In genomic region chr16:30271941-30272595, GRCm38 (mm10) we compare ENCODE assay signal across 15 mouse cellular contexts. TPM values are rescaled to one million over a fixed set of nuclear protein-coding genes. Genes with fewer than 3 reads are reported as not detected.
A peak's percentile ranks its signal among the peaks of the same experiment; 100 is the strongest.
DNase-seq lines count a peak whose midpoint lies in the region; ATAC-seq and TF ChIP-seq lines count a peak whose summit lies in the region.
"Had no signal": no experiment of that assay in that cellular context is flagged by ENCODE, and none has a peak within 500 bp of the region (broad histone marks: within the 10 kb centered on the region; RNA-seq: fewer than 3 reads in every experiment).

No protein-coding gene starts in this region.

- no peak for TF ChIP-seq RAD21 in CH12.LX (IDR thresholded peaks at IDR 0.05; ENCODE audit: low read depth, low read length)

- ATAC-seq in intestine, embryonic 15.5 days = no peak
- ATAC-seq in intestine, embryonic 16.5 days = no peak
- ATAC-seq in embryonic facial prominence, embryonic 15.5 days (ENCODE audit: insufficient number of reproducible peaks, low FRiP score, low TSS enrichment, low read depth) = no peak
- ATAC-seq in stomach, embryonic 14.5 days (ENCODE audit: insufficient number of reproducible peaks, insufficient read depth, low FRiP score, low read depth) = no peak
- ATAC-seq: activated CD4-positive, CD25-positive, alpha-beta regulatory T cell, adult 4 months; liver, embryonic 12.5 days had no signal

- dilution Hi-C loops in CH12.LX (cut with MboI; ENCODE audit: extremely low pct_ligation_motif_present, extremely low pct_unique_long_range_greater_than_20kb, low sequenced_read_pairs) = no loop called here

- TF ChIP-seq POLR2A in CH12.LX (IDR thresholded peaks at IDR 0.05; ENCODE audit: low read depth, low read length) = no peak

- H3K9ac ChIP-seq in intestine, embryonic 15.5 days = no peak overlapping the region
- no peak overlapping the region for H3K9ac ChIP-seq in intestine, embryonic 16.5 days (ENCODE audit: low read depth, low read length)
- no peak overlapping the region for H3K9ac ChIP-seq in CH12.LX (ENCODE audit: insufficient read depth, low read depth)
- no peak overlapping the region for H3K9ac ChIP-seq in embryonic facial prominence, embryonic 15.5 days
- no peak overlapping the region for H3K9ac ChIP-seq in stomach, embryonic 14.5 days (replicated peaks; ENCODE audit: low read depth, low read length)
- H3K9ac ChIP-seq: liver, embryonic 12.5 days; neural tube, embryonic 13.5 days had no signal

- no peak overlapping the region for H3K4me3 ChIP-seq in intestine, embryonic 15.5 days (replicated peaks)
- H3K4me3 ChIP-seq in intestine, embryonic 16.5 days (ENCODE audit: low read length) = no peak overlapping the region
- H3K4me3 ChIP-seq in CH12.LX (replicated peaks in 1 of 3; ENCODE audit: low read depth in 2 of 3, low read length in 2 of 3, poor library complexity in 1 of 3) = no peak overlapping the region
- no peak overlapping the region for H3K4me3 ChIP-seq in embryonic facial prominence, embryonic 15.5 days (replicated peaks)
- no peak overlapping the region for H3K4me3 ChIP-seq in stomach, embryonic 14.5 days (ENCODE audit: low read depth, low read length)
- H3K4me3 ChIP-seq: liver, embryonic 12.5 days; neural tube, embryonic 13.5 days had no signal

- 53% methylated on average over 6 of the region's 6 CpGs for WGBS in intestine, embryonic 15.5 days
- 55% methylated on average over 6 of the region's 6 CpGs for WGBS in intestine, embryonic 16.5 days
- WGBS in embryonic facial prominence, embryonic 15.5 days = 35% methylated on average over 6 of the region's 6 CpGs
- 61% methylated on average over 6 of the region's 6 CpGs for WGBS in stomach, embryonic 14.5 days

- peak; percentile 71 for DNase-seq in CH12.LX (ENCODE audit: extremely low read depth)
- DNase-seq in Muller cell, postnatal 12 days (ENCODE audit: inconsistent ontology term) = no peak
- no peak for DNase-seq in cerebellum, postnatal 14 days
- DNase-seq in kidney, adult 9 months = no peak
- DNase-seq: gastrocnemius, postnatal 10 days; heart, postnatal 14 days; kidney, postnatal 10 days had no signal

- no peaks in the 10 kb centered on the region for H3K27me3 ChIP-seq in intestine, embryonic 15.5 days (replicated peaks)
- H3K27me3 ChIP-seq in intestine, embryonic 16.5 days (replicated peaks; ENCODE audit: control insufficient read depth, insufficient read depth, low read length) = no peaks in the 10 kb centered on the region
- no peaks in the 10 kb centered on the region for H3K27me3 ChIP-seq in CH12.LX (replicated peaks)
- H3K27me3 ChIP-seq in embryonic facial prominence, embryonic 15.5 days = no peaks in the 10 kb centered on the region
- no peaks in the 10 kb centered on the region for H3K27me3 ChIP-seq in stomach, embryonic 14.5 days (ENCODE audit: control insufficient read depth, insufficient read depth, low read length)
- H3K27me3 ChIP-seq: neural tube, embryonic 13.5 days had no signal

- TF ChIP-seq CTCF in CH12.LX (conservative IDR thresholded peaks at IDR 0.05 in 1 of 2, IDR thresholded peaks at IDR 0.05 in 1 of 2; ENCODE audit: low read depth in 2 of 2, low read length in 2 of 2) = no peak

- no peaks in the 10 kb centered on the region for H3K36me3 ChIP-seq in intestine, embryonic 15.5 days
- H3K36me3 ChIP-seq in intestine, embryonic 16.5 days (ENCODE audit: control insufficient read depth, insufficient read depth, low read length) = no peaks in the 10 kb centered on the region
- H3K36me3 ChIP-seq in CH12.LX (replicated peaks in 1 of 2; ENCODE audit: control insufficient read depth in 1 of 2, insufficient read depth in 1 of 2, low read length in 1 of 2) = no peaks in the 10 kb centered on the region
- H3K36me3 ChIP-seq in embryonic facial prominence, embryonic 15.5 days = no peaks in the 10 kb centered on the region
- no peaks in the 10 kb centered on the region for H3K36me3 ChIP-seq in stomach, embryonic 14.5 days (ENCODE audit: control insufficient read depth, insufficient read depth, low read length)
- H3K36me3 ChIP-seq: liver, embryonic 12.5 days; neural tube, embryonic 13.5 days had no signal

- 0 out of 2 replicates have a peak, but pooled peaks cover 9% of the 10 kb centered on the region for H3K4me1 ChIP-seq in intestine, embryonic 15.5 days (replicated peaks)
- 0 out of 2 replicates have a peak, but pooled peaks cover 3% of the 10 kb centered on the region for H3K4me1 ChIP-seq in intestine, embryonic 16.5 days (ENCODE audit: control insufficient read depth, insufficient read depth, low read length)
- H3K4me1 ChIP-seq in CH12.LX (ENCODE audit: control insufficient read depth in 1 of 2, insufficient read depth in 2 of 2) = peaks cover 4 to 35% of the 10 kb centered on the region in 2 experiments
- H3K4me1 ChIP-seq in embryonic facial prominence, embryonic 15.5 days = peaks cover 41% of the 10 kb centered on the region
- H3K4me1 ChIP-seq in stomach, embryonic 14.5 days (ENCODE audit: control insufficient read depth, insufficient read depth, low read length) = peaks cover 10% of the 10 kb centered on the region; the same call in 1 of the 2 replicates

- no peak overlapping the region for H3K4me2 ChIP-seq in intestine, embryonic 15.5 days (replicated peaks)
- no peak overlapping the region for H3K4me2 ChIP-seq in intestine, embryonic 16.5 days (ENCODE audit: low read depth, low read length)
- H3K4me2 ChIP-seq in CH12.LX (ENCODE audit: insufficient read depth, low read depth, poor library complexity, severe bottlenecking) = peak overlapping the region; percentile 46
- H3K4me2 ChIP-seq in embryonic facial prominence, embryonic 15.5 days (replicated peaks) = no peak overlapping the region
- H3K4me2 ChIP-seq in stomach, embryonic 14.5 days (replicated peaks; ENCODE audit: low read depth, low read length) = no peak overlapping the region
- H3K4me2 ChIP-seq: liver, embryonic 12.5 days; neural tube, embryonic 13.5 days had no signal

- no peaks in the 10 kb centered on the region for H3K79me2 ChIP-seq in CH12.LX (replicated peaks; ENCODE audit: control insufficient read depth, extremely low read depth, insufficient read depth, poor library complexity, severe bottlenecking)

- H3K9me3 ChIP-seq in intestine, embryonic 15.5 days = no peaks in the 10 kb centered on the region
- H3K9me3 ChIP-seq in intestine, embryonic 16.5 days (ENCODE audit: control insufficient read depth, low read length) = no peaks in the 10 kb centered on the region
- no peaks in the 10 kb centered on the region for H3K9me3 ChIP-seq in CH12.LX (replicated peaks; ENCODE audit: low read length)
- no peaks in the 10 kb centered on the region for H3K9me3 ChIP-seq in embryonic facial prominence, embryonic 15.5 days (replicated peaks)
- H3K9me3 ChIP-seq in stomach, embryonic 14.5 days (ENCODE audit: control insufficient read depth, low read depth, low read length) = no peaks in the 10 kb centered on the region
- H3K9me3 ChIP-seq: liver, embryonic 12.5 days; neural tube, embryonic 13.5 days had no signal

- peak; percentile 75 for TF ChIP-seq EP300 in CH12.LX (IDR thresholded peaks at IDR 0.05; ENCODE audit: low read length)

- H3K27ac ChIP-seq in intestine, embryonic 15.5 days = peak overlapping the region; percentile 48; the same call in 1 of the 2 replicates
- H3K27ac ChIP-seq in intestine, embryonic 16.5 days (ENCODE audit: low read length) = no peak overlapping the region
- no peak overlapping the region for H3K27ac ChIP-seq in CH12.LX (ENCODE audit: insufficient read depth, low read depth)
- peak overlapping the region; percentile 83 for H3K27ac ChIP-seq in embryonic facial prominence, embryonic 15.5 days (replicated peaks)
- peak overlapping the region; percentile 52 for H3K27ac ChIP-seq in stomach, embryonic 14.5 days (ENCODE audit: low read length)
- H3K27ac ChIP-seq: liver, embryonic 12.5 days; neural tube, embryonic 13.5 days had no signal

- in situ Hi-C loops in CH12.LX (cut with MboI; ENCODE audit: low pct_ligation_motif_present, low pct_unique_long_range_greater_than_20kb, low sequenced_read_pairs) = loop anchor here (25.0 kb wide), 2 partner anchors 790 to 1090 kb away; no protein-coding TSS in a partner anchor

TF ChIP-seq in CH12.LX, 34 proteins besides CTCF, POLR2A, EP300 and RAD21 (continues in another document):
- TF ChIP-seq MAX (IDR thresholded peaks at IDR 0.05; ENCODE audit: low read length) (peak; percentile 71), NRF1 (IDR thresholded peaks at IDR 0.05; ENCODE audit: low read depth, low read length) (no peak), UBTF (IDR thresholded peaks at IDR 0.05; ENCODE audit: low read depth, low read length) (no peak), KAT2A (IDR thresholded peaks at IDR 0.05; ENCODE audit: insufficient replicate concordance, low read length) (no peak), TCF12 (IDR thresholded peaks at IDR 0.05; ENCODE audit: low read depth, low read length) (no peak)

RNA-seq across cellular contexts. Expression of gene Cpn2, which starts 4.8 kb away (rescaled TPM):
- 0.19 and 0.20 TPM in 2 replicates for polyA plus RNA-seq in intestine, embryonic 15.5 days (2015; fragmentation: Nextera tagmentation; extraction: Ambion mirVana)
- 0.24 and 0.28 TPM in 2 replicates for polyA plus RNA-seq in intestine, embryonic 16.5 days (2015; fragmentation: Nextera tagmentation; extraction: Ambion mirVana)
- total RNA-seq in CH12.LX (2012; rRNA removed) = not detected in 2 replicates
- total RNA-seq in CH12.LX (2014; rRNA removed) = not detected in 2 replicates
- polyA plus RNA-seq in CH12.LX (2012; ENCODE audit: insufficient read length, low read depth) = not detected in 2 replicates
- not detected in 2 replicates for polyA plus RNA-seq in embryonic facial prominence, embryonic 15.5 days (2015; fragmentation: Nextera tagmentation; extraction: Ambion mirVana)
- not detected in 2 replicates for polyA plus RNA-seq in stomach, embryonic 14.5 days (2014; fragmentation: Nextera tagmentation; extraction: Ambion mirVana)
- polyA plus RNA-seq: activated CD4-positive, CD25-positive, alpha-beta regulatory T cell, adult 4 months; cortical plate, adult 2 months; neural tube, embryonic 13.5 days had no signal

RNA-seq across cellular contexts. Expression of gene Lrrc15, which starts 11.0 kb away (rescaled TPM):
- 0.43 and 0.44 TPM in 2 replicates for polyA plus RNA-seq in intestine, embryonic 15.5 days (2015; fragmentation: Nextera tagmentation; extraction: Ambion mirVana)
- polyA plus RNA-seq in intestine, embryonic 16.5 days (2015; fragmentation: Nextera tagmentation; extraction: Ambion mirVana) = 0.32 and 0.37 TPM in 2 replicates
- total RNA-seq in CH12.LX (2012; rRNA removed) (not detected in 2 replicates), CH12.LX (2014; rRNA removed) (not detected in 2 replicates)
- polyA plus RNA-seq in CH12.LX (2012; ENCODE audit: insufficient read length, low read depth) = not detected in 2 replicates
- 4.9 and 5.9 TPM in 2 replicates for polyA plus RNA-seq in embryonic facial prominence, embryonic 15.5 days (2015; fragmentation: Nextera tagmentation; extraction: Ambion mirVana)
- 0.52 and 0.55 TPM in 2 replicates for polyA plus RNA-seq in stomach, embryonic 14.5 days (2014; fragmentation: Nextera tagmentation; extraction: Ambion mirVana)
- polyA plus RNA-seq: activated CD4-positive, CD25-positive, alpha-beta regulatory T cell, adult 4 months; cortical plate, adult 2 months had no signal

RNA-seq across cellular contexts. Expression of gene Gp5, which starts 38.5 kb away (rescaled TPM):
- polyA plus RNA-seq in intestine, embryonic 15.5 days (2015; fragmentation: Nextera tagmentation; extraction: Ambion mirVana) = 0.46 and 0.59 TPM in 2 replicates
- 0.42 and 0.43 TPM in 2 replicates for polyA plus RNA-seq in intestine, embryonic 16.5 days (2015; fragmentation: Nextera tagmentation; extraction: Ambion mirVana)
- total RNA-seq in CH12.LX (2012; rRNA removed) (0.17 and 0.25 TPM in 2 replicates), CH12.LX (2014; rRNA removed) (0.09 TPM in 1 of 2 replicates, not detected in the other)
- polyA plus RNA-seq in CH12.LX (2012; ENCODE audit: insufficient read length, low read depth) = 0.11 TPM in 1 of 2 replicates, not detected in the other
- polyA plus RNA-seq in embryonic facial prominence, embryonic 15.5 days (2015; fragmentation: Nextera tagmentation; extraction: Ambion mirVana) = 0.47 and 0.58 TPM in 2 replicates
- 0.56 and 0.65 TPM in 2 replicates for polyA plus RNA-seq in stomach, embryonic 14.5 days (2014; fragmentation: Nextera tagmentation; extraction: Ambion mirVana)
- polyA plus RNA-seq: activated CD4-positive, CD25-positive, alpha-beta regulatory T cell, adult 4 months had no signal

Comparison
In these comparisons a context has a peak if more than half of its experiments do, and no peak if none do; other contexts are left out.
1. H3K27ac ChIP-seq: peak in intestine, embryonic 15.5 days (single experiment), embryonic facial prominence, embryonic 15.5 days (single experiment) and stomach, embryonic 14.5 days (single experiment); none in intestine, embryonic 16.5 days (single experiment) and CH12.LX (single experiment).